Mouse (Mus musculus): ENCODE results near the gene Cnot2. TPM values are rescaled to one million over a fixed set of nuclear protein-coding genes. Genes with fewer than 3 reads are reported as not detected.

Cnot2 gene
- polyA plus RNA-seq, 1 experiment from 2014 or later, result 73.4 TPM

GRCm38 (mm10) chr10:116505303-116506014 lies 75.9 kb downstream of the Cnot2 start:
- Histone ChIP-seq H3K4me1 (replicated peaks; ENCODE audit: insufficient read depth, low read length) (no peaks in the 10 kb centered on the region), H3K4me3 (replicated peaks; ENCODE audit: low read depth, low read length) (no peak overlapping the region), H3K9me3 (replicated peaks; ENCODE audit: low read length) (no peaks in the 10 kb centered on the region), H3K9ac (ENCODE audit: low read depth, low read length) (no peak overlapping the region), H3K27me3 (ENCODE audit: insufficient read depth, low read length) (no peaks in the 10 kb centered on the region), H3K36me3 (ENCODE audit: insufficient read depth, low read length) (no peaks in the 10 kb centered on the region), H3K4me2 (ENCODE audit: low read length) (no peak overlapping the region), H3K27ac (no peak overlapping the region)
- no peak for TF ChIP-seq CTCF (IDR thresholded peaks at IDR 0.05; ENCODE audit: low read depth)
- ATAC-seq (replicated peaks; ENCODE audit: low FRiP score, low read depth) (no peak), DNase-seq (ENCODE audit: low spot score) (peak; percentile 29)
- 79% methylated on average over 7 of the region's 7 CpGs for WGBS

- Histone ChIP-seq H3K4me1 (replicated peaks; ENCODE audit: insufficient read depth, low read length) (no peaks in the 10 kb centered on the region), H3K4me3 (replicated peaks; ENCODE audit: low read depth, low read length) (no peak overlapping the region), H3K27ac (no peak overlapping the region), H3K9me3 (replicated peaks; ENCODE audit: low read length) (no peaks in the 10 kb centered on the region), H3K4me2 (ENCODE audit: low read length) (no peak overlapping the region), H3K9ac (ENCODE audit: low read depth, low read length) (no peak overlapping the region), H3K36me3 (ENCODE audit: insufficient read depth, low read length) (peaks cover 42% of the 10 kb centered on the region; the same call in 1 of the 2 replicates), H3K27me3 (ENCODE audit: insufficient read depth, low read length) (no peaks in the 10 kb centered on the region)
- TF ChIP-seq CTCF (IDR thresholded peaks at IDR 0.05; ENCODE audit: low read depth), result no peak
- ATAC-seq (replicated peaks; ENCODE audit: low FRiP score, low read depth), result no peak
- 88% methylated on average over 3 of the region's 3 CpGs for WGBS
- no peak for DNase-seq (ENCODE audit: low spot score)
Observed at GRCm38 (mm10) chr10:116492768-116493167, 88.5 kb downstream of the Cnot2 start.

- DNase-seq (ENCODE audit: low spot score) (no peak), ATAC-seq (replicated peaks; ENCODE audit: low FRiP score, low read depth) (no peak)
- Histone ChIP-seq H3K9me3 (replicated peaks; ENCODE audit: low read length) (no peaks in the 10 kb centered on the region), H3K27me3 (ENCODE audit: insufficient read depth, low read length) (no peaks in the 10 kb centered on the region), H3K27ac (no peak overlapping the region), H3K36me3 (ENCODE audit: insufficient read depth, low read length) (peaks cover 35% of the 10 kb centered on the region), H3K4me2 (ENCODE audit: low read length) (no peak overlapping the region), H3K4me3 (replicated peaks; ENCODE audit: low read depth, low read length) (no peak overlapping the region), H3K4me1 (replicated peaks; ENCODE audit: insufficient read depth, low read length) (no peaks in the 10 kb centered on the region), H3K9ac (ENCODE audit: low read depth, low read length) (no peak overlapping the region)
- WGBS, result 88% methylated on average over 10 of the region's 10 CpGs
- no peak for TF ChIP-seq CTCF (IDR thresholded peaks at IDR 0.05; ENCODE audit: low read depth)
Observed at GRCm38 (mm10) chr10:116486895-116487747, 94.2 kb downstream of the Cnot2 start.

- no peak overlapping the region for H3K9ac ChIP-seq (ENCODE audit: low read depth, low read length)
- no peak for TF ChIP-seq CTCF (IDR thresholded peaks at IDR 0.05; ENCODE audit: low read depth)
- no peak overlapping the region for H3K4me3 ChIP-seq (replicated peaks; ENCODE audit: low read depth, low read length)
- H3K9me3 ChIP-seq (replicated peaks; ENCODE audit: low read length), result no peaks in the 10 kb centered on the region
- no peaks in the 10 kb centered on the region for H3K27me3 ChIP-seq (ENCODE audit: insufficient read depth, low read length)
- no peak overlapping the region for H3K27ac ChIP-seq
- DNase-seq (ENCODE audit: low spot score), result no peak
- WGBS, result 86% methylated on average over 12 of the region's 12 CpGs
- peaks cover 24% of the 10 kb centered on the region for H3K36me3 ChIP-seq (ENCODE audit: insufficient read depth, low read length)
- no peak for ATAC-seq (replicated peaks; ENCODE audit: low FRiP score, low read depth)
- no peak overlapping the region for H3K4me2 ChIP-seq (ENCODE audit: low read length)
- no peaks in the 10 kb centered on the region for H3K4me1 ChIP-seq (replicated peaks; ENCODE audit: insufficient read depth, low read length)
Observed at GRCm38 (mm10) chr10:116481917-116482316, 99.4 kb downstream of the Cnot2 start.

- H3K27me3 ChIP-seq (ENCODE audit: insufficient read depth, low read length), result no peaks in the 10 kb centered on the region
- TF ChIP-seq CTCF (IDR thresholded peaks at IDR 0.05; ENCODE audit: low read depth), result peak; percentile 44; the same call in 1 of the 2 replicates
- peaks cover 17% of the 10 kb centered on the region for H3K36me3 ChIP-seq (ENCODE audit: insufficient read depth, low read length)
- DNase-seq (ENCODE audit: low spot score), result no peak
- H3K9me3 ChIP-seq (replicated peaks; ENCODE audit: low read length), result no peaks in the 10 kb centered on the region
- H3K4me3 ChIP-seq (replicated peaks; ENCODE audit: low read depth, low read length), result no peak overlapping the region
- no peaks in the 10 kb centered on the region for H3K4me1 ChIP-seq (replicated peaks; ENCODE audit: insufficient read depth, low read length)
- H3K27ac ChIP-seq, result no peak overlapping the region
- no peak overlapping the region for H3K9ac ChIP-seq (ENCODE audit: low read depth, low read length)
- 0 out of 2 replicates have a peak, but pooled peaks have one; percentile 13 for ATAC-seq (replicated peaks; ENCODE audit: low FRiP score, low read depth)
- H3K4me2 ChIP-seq (ENCODE audit: low read length), result no peak overlapping the region
- 92% methylated on average over 5 of the region's 5 CpGs for WGBS
Observed at GRCm38 (mm10) chr10:116480988-116481387, 100.3 kb downstream of the Cnot2 start.

- 94% methylated on average over 3 of the region's 3 CpGs for WGBS
- H3K9ac ChIP-seq (ENCODE audit: low read depth, low read length), result no peak overlapping the region
- no peak overlapping the region for H3K4me3 ChIP-seq (replicated peaks; ENCODE audit: low read depth, low read length)
- no peak overlapping the region for H3K4me2 ChIP-seq (ENCODE audit: low read length)
- H3K27me3 ChIP-seq (ENCODE audit: insufficient read depth, low read length), result no peaks in the 10 kb centered on the region; the same call in 1 of the 2 replicates
- no peak for DNase-seq (ENCODE audit: low spot score)
- H3K27ac ChIP-seq, result no peak overlapping the region
- no peaks in the 10 kb centered on the region for H3K9me3 ChIP-seq (replicated peaks; ENCODE audit: low read length)
- no peak for TF ChIP-seq CTCF (IDR thresholded peaks at IDR 0.05; ENCODE audit: low read depth)
- no peaks in the 10 kb centered on the region for H3K36me3 ChIP-seq (ENCODE audit: insufficient read depth, low read length)
- ATAC-seq (replicated peaks; ENCODE audit: low FRiP score, low read depth), result no peak
- H3K4me1 ChIP-seq (replicated peaks; ENCODE audit: insufficient read depth, low read length), result peaks cover 6% of the 10 kb centered on the region; the same call in 1 of the 2 replicates
Observed at GRCm38 (mm10) chr10:116476559-116476958, 104.8 kb downstream of the Cnot2 start.

All from kidney, postnatal 0 days (tissue).